In the genomic region with DNA sequence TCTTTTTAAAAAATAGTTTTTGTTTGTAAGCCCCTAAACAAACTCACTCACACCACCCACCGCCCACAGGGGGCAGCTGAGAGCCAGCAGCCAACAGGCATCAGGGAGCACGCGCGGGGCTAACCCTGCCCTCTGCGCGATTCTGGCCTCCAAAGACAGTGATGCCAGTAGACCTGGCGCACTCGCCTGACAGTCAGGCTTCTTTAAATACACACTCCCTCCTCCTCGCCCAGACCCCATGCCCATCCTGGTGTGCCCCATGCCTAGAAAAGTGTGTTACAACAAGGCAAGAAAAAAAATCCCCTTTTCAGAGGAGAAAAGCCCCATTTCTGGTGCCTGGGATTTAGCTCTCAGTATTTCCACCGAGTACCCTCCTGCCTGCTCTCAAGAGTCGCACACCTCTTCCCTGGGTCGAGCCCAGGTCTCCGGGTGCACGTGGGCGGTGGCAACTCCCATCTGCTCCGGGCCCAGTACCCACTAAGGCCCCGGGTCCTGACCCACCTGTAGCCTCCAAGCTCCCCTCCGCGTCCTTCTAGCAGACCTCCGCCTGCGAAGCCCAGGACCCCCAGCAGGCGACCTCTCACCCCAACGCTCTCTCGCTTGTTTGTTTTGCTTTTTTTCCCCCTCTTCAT, we compare ENCODE assay signal across 8 mouse cellular contexts. TPM values are rescaled to one million over a fixed set of nuclear protein-coding genes. Genes with fewer than 3 reads are reported as not detected.
DNase-seq lines count a peak whose midpoint lies in the region; ATAC-seq and TF ChIP-seq lines count a peak whose summit lies in the region.

No protein-coding gene starts in this region.

- 0 out of 2 replicates have a peak, but pooled peaks cover 4% of the 10 kb centered on the region for H3K27me3 ChIP-seq in forebrain, postnatal 0 days (ENCODE audit: insufficient read depth, low read length)
- H3K27me3 ChIP-seq in hindbrain, embryonic 10.5 days (ENCODE audit: insufficient read depth, poor library complexity, severe bottlenecking): peaks cover 62% of the 10 kb centered on the region
- H3K27me3 ChIP-seq in limb, embryonic 10.5 days (ENCODE audit: low read depth, poor library complexity, severe bottlenecking): peaks cover 38% of the 10 kb centered on the region
- H3K27me3 ChIP-seq in small intestine, adult 2 months (ENCODE audit: control insufficient read depth, insufficient read depth, low read length): no peaks in the 10 kb centered on the region

- DNase-seq in MEL-GATA-1-ER (ENCODE audit: extremely low read depth, low read depth) (peak; percentile 47), MN1 (ENCODE audit: low spot score) (no peak)
- DNase-seq in brain, adult 2 months (ENCODE audit: low read depth, low spot score): peak; percentile 60
- peak; percentile 61 for DNase-seq in forebrain, postnatal 0 days
- DNase-seq in hindbrain, embryonic 10.5 days (ENCODE audit: low spot score): peak; percentile 65
- peak; percentile 81 for DNase-seq in limb, embryonic 10.5 days (ENCODE audit: low spot score)

- 3% methylated on average over 24 of the region's 24 CpGs for WGBS in forebrain, postnatal 0 days
- WGBS in hindbrain, embryonic 10.5 days: under 1% methylated on average over 24 of the region's 24 CpGs
- WGBS in limb, embryonic 10.5 days: under 1% methylated on average over 24 of the region's 24 CpGs
- 4% methylated on average over 24 of the region's 24 CpGs for WGBS in small intestine, adult 2 months

- no peaks in the 10 kb centered on the region for H3K9me3 ChIP-seq in forebrain, postnatal 0 days (ENCODE audit: low read length)
- no peaks in the 10 kb centered on the region for H3K9me3 ChIP-seq in hindbrain, embryonic 10.5 days
- no peaks in the 10 kb centered on the region for H3K9me3 ChIP-seq in limb, embryonic 10.5 days (replicated peaks)

- no peaks in the 10 kb centered on the region for H3K4me1 ChIP-seq in forebrain, postnatal 0 days (ENCODE audit: insufficient read depth)
- H3K4me1 ChIP-seq in hindbrain, embryonic 10.5 days (replicated peaks): peaks cover 26% of the 10 kb centered on the region
- peaks cover 33% of the 10 kb centered on the region for H3K4me1 ChIP-seq in limb, embryonic 10.5 days
- H3K4me1 ChIP-seq in small intestine, adult 2 months (ENCODE audit: control insufficient read depth, insufficient read depth, insufficient read length, low read length): no peaks in the 10 kb centered on the region; the same call in 1 of the 2 replicates

- no peak overlapping the region for H3K27ac ChIP-seq in forebrain, postnatal 0 days (ENCODE audit: low read depth, low read length)
- peak overlapping the region; percentile 74; the same call in 1 of the 2 replicates for H3K27ac ChIP-seq in hindbrain, embryonic 10.5 days
- H3K27ac ChIP-seq in limb, embryonic 10.5 days: peak overlapping the region; percentile 83
- H3K27ac ChIP-seq in small intestine, adult 2 months (ENCODE audit: insufficient read depth, low read depth, low read length): peak overlapping the region; percentile 49

- peak overlapping the region; percentile 71 for H3K4me3 ChIP-seq in forebrain, postnatal 0 days (ENCODE audit: low read depth, low read length)
- peak overlapping the region; percentile 63 for H3K4me3 ChIP-seq in hindbrain, embryonic 10.5 days
- peak overlapping the region; percentile 81 for H3K4me3 ChIP-seq in limb, embryonic 10.5 days
- H3K4me3 ChIP-seq in small intestine, adult 2 months (ENCODE audit: low read depth, low read length): peak overlapping the region; percentile 92

- H3K4me2 ChIP-seq in forebrain, postnatal 0 days (ENCODE audit: low read depth): peak overlapping the region; percentile 100

- H3K9ac ChIP-seq in forebrain, postnatal 0 days: peak overlapping the region; percentile 57

- TF ChIP-seq POLR2A in small intestine, adult 2 months (IDR thresholded peaks at IDR 0.05; ENCODE audit: low read depth, low read length): no peak

- H3K36me3 ChIP-seq in forebrain, postnatal 0 days (ENCODE audit: insufficient read depth): no peaks in the 10 kb centered on the region
- no peaks in the 10 kb centered on the region for H3K36me3 ChIP-seq in hindbrain, embryonic 10.5 days
- no peaks in the 10 kb centered on the region for H3K36me3 ChIP-seq in limb, embryonic 10.5 days
- H3K36me3 ChIP-seq in small intestine, adult 2 months (ENCODE audit: control insufficient read depth, insufficient read depth, low read length): no peaks in the 10 kb centered on the region

- peak; percentile 66 for ATAC-seq in forebrain, postnatal 0 days
- ATAC-seq in megakaryocyte-erythroid progenitor cell, adult 5-6 weeks (replicated peaks; ENCODE audit: low FRiP score, low TSS enrichment, poor library complexity, severe bottlenecking): peak; percentile 88

- TF ChIP-seq CTCF in forebrain, postnatal 0 days (IDR thresholded peaks at IDR 0.05; ENCODE audit: low read depth): peak; percentile 71
- TF ChIP-seq CTCF in small intestine, adult 2 months (IDR thresholded peaks at IDR 0.05; ENCODE audit: extremely low read depth, insufficient read length, insufficient replicate concordance, low read depth, low read length): peak; percentile 51; the same call in 1 of the 2 replicates

RNA-seq across cellular contexts. Expression of gene Rftn1, which starts 1.0 kb away (rescaled TPM):
- total RNA-seq in forebrain, postnatal 0 days (2014; rRNA removed): 30.6 and 58.3 TPM in 2 replicates
- polyA plus RNA-seq in forebrain, postnatal 0 days (2015; fragmentation: Nextera tagmentation; extraction: Ambion mirVana): 13.4 and 27.4 TPM in 2 replicates
- polyA plus RNA-seq in hindbrain, embryonic 10.5 days (2016; fragmentation: Nextera tagmentation; extraction: Ambion mirVana): 4.9 and 7.6 TPM in 2 replicates
- 6.3 and 7.2 TPM in 2 replicates for polyA plus RNA-seq in limb, embryonic 10.5 days (2016; fragmentation: Nextera tagmentation; extraction: Ambion mirVana)
- total RNA-seq in megakaryocyte-erythroid progenitor cell, adult 5-6 weeks (2014; fragmentation: Nextera tagmentation): 39.0 and 39.5 TPM in 2 replicates
- total RNA-seq in megakaryocyte-erythroid progenitor cell, adult 5-6 weeks (2017): 31.1 and 44.6 TPM in 2 replicates
- 6.5 and 24.7 TPM in 2 replicates for polyA plus RNA-seq in small intestine, adult 2 months (2012; rRNA removed)
